Mouse (Mus musculus): Measurements from ENCODE around the gene Egfr.
A peak's percentile ranks its signal among the peaks of the same experiment; 100 is the strongest.

The Egfr gene

GRCm38 (mm10) chr11:16752007-16752348 lies at the start of gene Egfr:
TSS of gene Egfr (plus strand) at chr11:16752203.
- DNase-seq (ENCODE audit: low read depth, low spot score): no peak

GRCm38 (mm10) chr11:16703221-16703620 lies 48.8 kb upstream of the Egfr start:
- DNase-seq (ENCODE audit: low read depth, low spot score): no peak

- peak; percentile 79 for DNase-seq (ENCODE audit: low read depth, low spot score)
These were observed 16.8 kb upstream of the Egfr start for GRCm38 (mm10) chr11:16735083-16735644.

GRCm38 (mm10) chr11:16737323-16737722 lies 14.7 kb upstream of the Egfr start:
- DNase-seq (ENCODE audit: low read depth, low spot score): peak; percentile 35

- no peak for DNase-seq (ENCODE audit: low read depth, low spot score)
These were observed 13.3 kb upstream of the Egfr start for GRCm38 (mm10) chr11:16738691-16739090.

- DNase-seq (ENCODE audit: low read depth, low spot score): no peak
These were observed 12.8 kb upstream of the Egfr start for GRCm38 (mm10) chr11:16739155-16739554.

GRCm38 (mm10) chr11:16740691-16741611 lies 11.1 kb upstream of the Egfr start:
- no peak for DNase-seq (ENCODE audit: low read depth, low spot score)

- DNase-seq (ENCODE audit: low read depth, low spot score): no peak
These were observed 9.8 kb upstream of the Egfr start for GRCm38 (mm10) chr11:16742251-16742650.

GRCm38 (mm10) chr11:16742821-16743220 lies 9.2 kb upstream of the Egfr start:
- DNase-seq (ENCODE audit: low read depth, low spot score): no peak

GRCm38 (mm10) chr11:16751457-16751982 lies 483 bp upstream of the Egfr start:
- DNase-seq (ENCODE audit: low read depth, low spot score): no peak

GRCm38 (mm10) chr11:16752349-16753153 lies 548 bp downstream of the Egfr start:
- no peak for DNase-seq (ENCODE audit: low read depth, low spot score)

- DNase-seq (ENCODE audit: low read depth, low spot score): no peak
These were observed 1.4 kb downstream of the Egfr start for GRCm38 (mm10) chr11:16753154-16754040.

GRCm38 (mm10) chr11:16759930-16760329 lies 7.9 kb downstream of the Egfr start:
- DNase-seq (ENCODE audit: low read depth, low spot score): no peak

- DNase-seq (ENCODE audit: low read depth, low spot score): no peak
These were observed 9.2 kb downstream of the Egfr start for GRCm38 (mm10) chr11:16761184-16761583.

- no peak for DNase-seq (ENCODE audit: low read depth, low spot score)
These were observed 14.2 kb downstream of the Egfr start for GRCm38 (mm10) chr11:16766038-16766815.

GRCm38 (mm10) chr11:16767984-16768383 lies 16.0 kb downstream of the Egfr start:
- no peak for DNase-seq (ENCODE audit: low read depth, low spot score)

- DNase-seq (ENCODE audit: low read depth, low spot score): no peak
These were observed 17.3 kb downstream of the Egfr start for GRCm38 (mm10) chr11:16769276-16769675.

GRCm38 (mm10) chr11:16769709-16770303 lies 17.8 kb downstream of the Egfr start:
- DNase-seq (ENCODE audit: low read depth, low spot score): no peak

- no peak for DNase-seq (ENCODE audit: low read depth, low spot score)
These were observed 19.0 kb downstream of the Egfr start for GRCm38 (mm10) chr11:16770966-16771365.

- DNase-seq (ENCODE audit: low read depth, low spot score): no peak
These were observed 20.7 kb downstream of the Egfr start for GRCm38 (mm10) chr11:16772717-16773116.
